Mouse (Mus musculus): ENCODE measurements around the gene P2ry6. TPM values are rescaled to one million over a fixed set of nuclear protein-coding genes. Genes with fewer than 3 reads are reported as not detected.
A peak's percentile ranks its signal among the peaks of the same experiment; 100 is the strongest.

P2ry6 gene
- polyA plus RNA-seq, 1 experiment from 2014 or later, result 2.3 TPM

- Histone ChIP-seq H3K27ac (ENCODE audit: low read depth, low read length) (no peak overlapping the region), H3K9ac (ENCODE audit: low read length) (no peak overlapping the region), H3K4me1 (ENCODE audit: control insufficient read depth, insufficient read depth, low read length) (peaks cover 8% of the 10 kb centered on the region), H3K9me3 (replicated peaks; ENCODE audit: control insufficient read depth, low read length) (no peaks in the 10 kb centered on the region), H3K4me3 (ENCODE audit: low read depth, low read length) (no peak overlapping the region), H3K36me3 (ENCODE audit: control insufficient read depth, insufficient read depth, low read length) (no peaks in the 10 kb centered on the region), H3K27me3 (replicated peaks; ENCODE audit: control insufficient read depth, insufficient read depth, low read length) (no peaks in the 10 kb centered on the region), H3K4me2 (ENCODE audit: low read length) (no peak overlapping the region)
- no peak for DNase-seq (ENCODE audit: low spot score)
- 85% methylated on average over 8 of the region's 8 CpGs for WGBS
- ATAC-seq, result no peak
Measured at GRCm38 (mm10) chr7:100908061-100908460, 66.4 kb downstream of the P2ry6 start.

GRCm38 (mm10) chr7:100907231-100907630 lies 67.2 kb downstream of the P2ry6 start:
- Histone ChIP-seq H3K4me2 (ENCODE audit: low read length) (no peak overlapping the region), H3K9ac (ENCODE audit: low read length) (no peak overlapping the region), H3K4me3 (ENCODE audit: low read depth, low read length) (no peak overlapping the region), H3K36me3 (ENCODE audit: control insufficient read depth, insufficient read depth, low read length) (no peaks in the 10 kb centered on the region), H3K9me3 (replicated peaks; ENCODE audit: control insufficient read depth, low read length) (no peaks in the 10 kb centered on the region), H3K27me3 (replicated peaks; ENCODE audit: control insufficient read depth, insufficient read depth, low read length) (no peaks in the 10 kb centered on the region), H3K4me1 (ENCODE audit: control insufficient read depth, insufficient read depth, low read length) (peaks cover 8% of the 10 kb centered on the region), H3K27ac (ENCODE audit: low read depth, low read length) (0 out of 2 replicates have a peak overlapping the region, but pooled peaks have one; percentile 48)
- DNase-seq (ENCODE audit: low spot score) (peak; percentile 78), ATAC-seq (peak; percentile 56)
- 0% methylated on average over 1 of the region's 1 CpGs for WGBS

GRCm38 (mm10) chr7:100906029-100906789 lies 68.2 kb downstream of the P2ry6 start:
- no peaks in the 10 kb centered on the region for H3K36me3 ChIP-seq (ENCODE audit: control insufficient read depth, insufficient read depth, low read length)
- WGBS, result 87% methylated on average over 10 of the region's 10 CpGs

GRCm38 (mm10) chr7:100905037-100905436 lies 69.4 kb downstream of the P2ry6 start:
- Histone ChIP-seq H3K4me3 (ENCODE audit: low read depth, low read length) (no peak overlapping the region), H3K4me2 (ENCODE audit: low read length) (no peak overlapping the region), H3K4me1 (ENCODE audit: control insufficient read depth, insufficient read depth, low read length) (no peaks in the 10 kb centered on the region), H3K27me3 (replicated peaks; ENCODE audit: control insufficient read depth, insufficient read depth, low read length) (no peaks in the 10 kb centered on the region), H3K36me3 (ENCODE audit: control insufficient read depth, insufficient read depth, low read length) (no peaks in the 10 kb centered on the region), H3K9ac (ENCODE audit: low read length) (no peak overlapping the region), H3K9me3 (replicated peaks; ENCODE audit: control insufficient read depth, low read length) (no peaks in the 10 kb centered on the region), H3K27ac (ENCODE audit: low read depth, low read length) (no peak overlapping the region)
- DNase-seq (ENCODE audit: low spot score) (no peak), ATAC-seq (no peak)
- 94% methylated on average over 7 of the region's 7 CpGs for WGBS

More at GRCm38 (mm10) chr7:100906029-100906789, 68.2 kb downstream of the P2ry6 start:
- Histone ChIP-seq H3K4me3 (ENCODE audit: low read depth, low read length) (no peak overlapping the region), H3K9me3 (replicated peaks; ENCODE audit: control insufficient read depth, low read length) (no peaks in the 10 kb centered on the region), H3K9ac (ENCODE audit: low read length) (no peak overlapping the region), H3K4me2 (ENCODE audit: low read length) (no peak overlapping the region), H3K4me1 (ENCODE audit: control insufficient read depth, insufficient read depth, low read length) (peaks cover 3% of the 10 kb centered on the region), H3K27ac (ENCODE audit: low read depth, low read length) (no peak overlapping the region), H3K27me3 (replicated peaks; ENCODE audit: control insufficient read depth, insufficient read depth, low read length) (no peaks in the 10 kb centered on the region)
- DNase-seq (ENCODE audit: low spot score) (no peak), ATAC-seq (no peak)

- Histone ChIP-seq H3K27me3 (replicated peaks; ENCODE audit: control insufficient read depth, insufficient read depth, low read length) (no peaks in the 10 kb centered on the region), H3K4me1 (ENCODE audit: control insufficient read depth, insufficient read depth, low read length) (no peaks in the 10 kb centered on the region), H3K36me3 (ENCODE audit: control insufficient read depth, insufficient read depth, low read length) (no peaks in the 10 kb centered on the region), H3K4me3 (ENCODE audit: low read depth, low read length) (no peak overlapping the region), H3K27ac (ENCODE audit: low read depth, low read length) (no peak overlapping the region), H3K9me3 (replicated peaks; ENCODE audit: control insufficient read depth, low read length) (no peaks in the 10 kb centered on the region), H3K9ac (ENCODE audit: low read length) (no peak overlapping the region), H3K4me2 (ENCODE audit: low read length) (no peak overlapping the region)
- DNase-seq (ENCODE audit: low spot score) (no peak), ATAC-seq (no peak)
- 94% methylated on average over 5 of the region's 5 CpGs for WGBS
Measured at GRCm38 (mm10) chr7:100904612-100905011, 69.8 kb downstream of the P2ry6 start.

- Histone ChIP-seq H3K36me3 (ENCODE audit: control insufficient read depth, insufficient read depth, low read length) (no peaks in the 10 kb centered on the region), H3K4me1 (ENCODE audit: control insufficient read depth, insufficient read depth, low read length) (no peaks in the 10 kb centered on the region), H3K27ac (ENCODE audit: low read depth, low read length) (no peak overlapping the region), H3K9ac (ENCODE audit: low read length) (no peak overlapping the region), H3K4me3 (ENCODE audit: low read depth, low read length) (no peak overlapping the region), H3K4me2 (ENCODE audit: low read length) (no peak overlapping the region), H3K27me3 (replicated peaks; ENCODE audit: control insufficient read depth, insufficient read depth, low read length) (no peaks in the 10 kb centered on the region), H3K9me3 (replicated peaks; ENCODE audit: control insufficient read depth, low read length) (no peaks in the 10 kb centered on the region)
- ATAC-seq (no peak), DNase-seq (ENCODE audit: low spot score) (no peak)
- WGBS, result 79% methylated on average over 9 of the region's 9 CpGs
Measured at GRCm38 (mm10) chr7:100902451-100903137, 71.9 kb downstream of the P2ry6 start.

- no peaks in the 10 kb centered on the region for H3K36me3 ChIP-seq (ENCODE audit: control insufficient read depth, insufficient read depth, low read length)
- WGBS, result 66% methylated on average over 5 of the region's 5 CpGs
- H3K9ac ChIP-seq (ENCODE audit: low read length), result no peak overlapping the region
- no peaks in the 10 kb centered on the region for H3K27me3 ChIP-seq (replicated peaks; ENCODE audit: control insufficient read depth, insufficient read depth, low read length)
- no peaks in the 10 kb centered on the region for H3K9me3 ChIP-seq (replicated peaks; ENCODE audit: control insufficient read depth, low read length)
- no peak overlapping the region for H3K4me3 ChIP-seq (ENCODE audit: low read depth, low read length)
- no peak overlapping the region for H3K4me2 ChIP-seq (ENCODE audit: low read length)
- no peak for ATAC-seq
- peaks cover 12% of the 10 kb centered on the region for H3K4me1 ChIP-seq (ENCODE audit: control insufficient read depth, insufficient read depth, low read length)
- H3K27ac ChIP-seq (ENCODE audit: low read depth, low read length), result no peak overlapping the region
- DNase-seq (ENCODE audit: low spot score), result no peak
Measured at GRCm38 (mm10) chr7:100897828-100898227, 76.6 kb downstream of the P2ry6 start.

- ATAC-seq (no peak; the same call in 1 of the 2 replicates), DNase-seq (ENCODE audit: low spot score) (no peak)
- Histone ChIP-seq H3K9me3 (replicated peaks; ENCODE audit: control insufficient read depth, low read length) (no peaks in the 10 kb centered on the region), H3K4me1 (ENCODE audit: control insufficient read depth, insufficient read depth, low read length) (peaks cover 12% of the 10 kb centered on the region), H3K36me3 (ENCODE audit: control insufficient read depth, insufficient read depth, low read length) (peaks cover 5% of the 10 kb centered on the region), H3K4me2 (ENCODE audit: low read length) (peak overlapping the region; percentile 89), H3K9ac (ENCODE audit: low read length) (peak overlapping the region; percentile 82), H3K27ac (ENCODE audit: low read depth, low read length) (no peak overlapping the region), H3K4me3 (ENCODE audit: low read depth, low read length) (peak overlapping the region; percentile 53), H3K27me3 (replicated peaks; ENCODE audit: control insufficient read depth, insufficient read depth, low read length) (no peaks in the 10 kb centered on the region)
- 2% methylated on average over 12 of the region's 12 CpGs for WGBS
Measured at GRCm38 (mm10) chr7:100894833-100895226, 79.6 kb downstream of the P2ry6 start.
